Mouse (Mus musculus): ENCODE measurements at regions not wholly inside any gene's neighbourhood (a gene's known extent, or its start where the extent isn't known, plus 50 kb on each side); places are given as distances from the start of the nearest gene placed in this dataset.

DNA sequence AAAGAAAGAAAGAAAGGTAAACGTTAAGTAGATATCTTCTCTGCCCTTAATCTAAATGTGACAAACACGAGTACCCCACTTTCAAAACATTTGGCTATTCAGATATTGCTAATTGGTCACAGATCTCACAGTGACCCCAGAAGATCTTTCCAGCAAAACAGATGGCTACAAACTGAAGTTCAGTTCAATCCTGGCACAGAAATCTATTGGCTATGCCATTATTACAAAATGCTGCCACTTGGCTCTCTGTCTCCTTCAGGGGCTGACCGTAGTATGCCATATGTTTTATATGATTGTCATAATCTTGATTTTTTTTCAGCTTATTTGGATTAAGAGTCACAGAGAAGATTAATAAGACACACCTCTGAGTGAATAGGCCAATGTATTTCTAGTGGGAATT is 873.2 kb downstream of the Slc22a22 start:
- no peak for DNase-seq

DNA sequence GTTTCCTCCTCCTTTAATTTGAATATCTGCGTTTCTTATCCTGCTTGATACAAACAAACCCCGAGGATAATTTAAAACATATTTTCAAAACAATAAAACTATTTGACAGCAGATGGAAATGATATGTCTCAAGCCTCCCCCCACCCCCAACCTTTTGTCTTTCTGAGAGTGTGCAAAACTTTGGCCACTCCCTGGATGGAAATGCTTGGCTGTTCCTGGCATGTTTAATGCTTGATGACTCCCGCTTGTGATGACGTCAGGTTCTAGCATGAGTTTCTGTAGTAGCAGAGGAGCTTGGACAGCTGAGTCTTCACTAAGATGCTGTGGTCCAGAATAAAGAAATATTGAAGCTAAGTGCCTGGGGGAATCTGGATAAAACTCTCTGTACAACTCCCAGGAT is 884.8 kb downstream of the Slc22a22 start:
- DNase-seq: no peak

DNA sequence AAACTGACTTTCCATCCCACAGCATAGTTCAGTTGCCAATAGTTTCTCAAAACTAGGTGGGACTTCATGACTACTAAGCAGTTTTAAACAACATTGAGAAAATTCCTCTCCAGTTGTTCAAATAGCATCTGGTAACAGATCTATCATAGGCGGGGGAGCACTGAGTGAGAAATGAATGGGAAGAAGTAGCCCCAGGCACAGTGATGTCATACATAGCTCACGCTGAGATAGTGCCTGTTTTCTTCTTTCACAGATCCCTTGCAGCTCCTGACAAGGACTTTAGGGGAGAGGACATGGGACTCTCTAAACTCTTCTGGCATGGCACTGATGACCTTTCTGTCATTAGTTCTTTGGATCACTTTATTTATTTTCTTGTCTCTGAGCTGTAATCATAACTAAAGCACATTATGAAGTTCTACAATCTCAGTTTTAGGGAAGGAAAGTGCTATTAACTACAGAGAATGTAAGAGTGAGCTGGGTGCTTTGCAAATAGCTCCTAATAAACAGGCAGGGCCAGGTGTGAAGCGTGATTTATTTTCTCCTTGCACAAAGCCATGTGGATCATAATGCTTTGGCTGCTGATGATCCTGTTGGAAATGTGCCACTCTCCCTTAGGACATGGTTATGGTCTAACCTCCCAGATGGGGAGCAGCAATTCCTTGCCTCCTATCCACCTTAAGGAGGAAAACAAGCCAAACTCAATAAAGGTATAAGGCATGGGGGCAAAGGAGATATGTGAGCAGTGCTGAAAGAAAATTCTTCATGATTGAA is 896.5 kb downstream of the Slc22a22 start:
- no peak for DNase-seq

DNA sequence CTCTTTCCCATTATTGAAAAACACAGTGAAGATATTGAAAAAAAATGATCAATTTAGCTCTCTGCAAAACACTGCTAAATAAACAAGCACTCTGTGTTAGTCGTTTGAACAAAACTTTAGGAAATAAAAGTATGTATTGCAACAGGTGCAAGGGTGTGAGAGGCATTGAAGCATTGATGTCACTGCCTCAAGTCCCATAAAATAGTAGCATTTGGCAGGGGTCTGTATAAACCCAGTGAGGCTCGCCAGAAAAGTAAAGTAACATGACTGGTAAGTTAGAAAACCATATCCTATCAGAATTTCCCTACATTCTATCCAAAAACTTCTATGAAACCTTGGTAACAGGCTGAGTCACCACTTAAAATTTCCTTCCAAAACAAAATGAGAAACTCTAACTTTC is 914.2 kb downstream of the Slc22a22 start:
- DNase-seq: no peak

DNA sequence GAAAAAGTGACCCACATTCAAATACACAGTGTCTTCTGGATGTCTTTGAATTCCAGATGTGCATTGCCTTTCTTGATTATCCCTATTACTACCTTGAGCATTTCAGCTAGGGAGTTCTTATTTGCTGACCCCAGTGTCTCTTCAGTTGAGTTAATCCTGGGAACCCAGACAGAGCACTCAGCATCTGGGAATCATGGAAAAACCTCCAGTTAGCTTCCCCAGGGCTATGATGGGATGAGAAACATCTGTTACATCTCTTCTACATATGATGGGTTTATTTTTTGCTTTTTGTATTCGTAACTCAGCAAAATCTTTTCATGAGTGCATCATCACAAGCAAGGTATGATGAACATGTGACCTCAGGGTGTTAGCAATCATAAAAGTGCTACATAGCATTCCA is 914.6 kb downstream of the Slc22a22 start:
- DNase-seq: no peak

DNA sequence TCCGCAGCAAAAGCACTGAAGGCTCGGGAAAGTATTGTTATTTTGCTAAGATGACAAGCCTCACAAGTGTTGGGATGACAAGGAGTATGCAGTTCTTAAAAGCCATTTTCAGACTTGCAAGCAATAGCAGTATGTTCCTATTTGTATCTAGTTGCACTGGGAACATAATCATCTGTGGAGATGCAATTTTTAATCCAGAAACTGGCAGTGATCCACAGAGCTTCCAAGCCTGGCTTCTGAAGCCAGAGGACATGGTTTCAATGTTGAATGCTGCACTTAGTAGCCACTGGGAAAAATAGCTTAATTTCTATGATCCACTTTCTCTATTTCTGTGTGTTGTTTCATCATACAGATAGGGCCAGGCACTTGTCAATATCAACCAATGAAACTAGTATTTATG is 915.3 kb downstream of the Slc22a22 start:
- DNase-seq: no peak

DNA sequence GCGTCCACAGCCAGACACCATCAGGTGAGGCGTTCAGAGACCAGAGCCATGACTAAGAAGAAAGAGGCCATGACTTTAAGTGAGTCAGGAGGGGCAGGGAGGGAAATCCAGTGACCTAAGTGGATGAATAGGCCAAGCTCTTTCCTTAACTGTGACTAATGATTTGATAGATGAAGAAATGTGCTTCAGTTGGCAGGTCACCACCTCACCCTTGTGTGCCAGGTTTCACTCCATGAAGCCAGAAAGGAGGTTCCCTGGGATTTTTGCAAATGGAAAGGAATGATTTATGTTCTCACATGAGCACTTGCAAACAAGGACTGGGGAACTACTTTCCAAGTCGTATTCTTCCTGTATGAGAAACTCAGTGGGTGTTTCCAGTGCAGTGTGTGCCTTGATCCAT is 923.0 kb downstream of the Slc22a22 start:
- DNase-seq: no peak

DNA sequence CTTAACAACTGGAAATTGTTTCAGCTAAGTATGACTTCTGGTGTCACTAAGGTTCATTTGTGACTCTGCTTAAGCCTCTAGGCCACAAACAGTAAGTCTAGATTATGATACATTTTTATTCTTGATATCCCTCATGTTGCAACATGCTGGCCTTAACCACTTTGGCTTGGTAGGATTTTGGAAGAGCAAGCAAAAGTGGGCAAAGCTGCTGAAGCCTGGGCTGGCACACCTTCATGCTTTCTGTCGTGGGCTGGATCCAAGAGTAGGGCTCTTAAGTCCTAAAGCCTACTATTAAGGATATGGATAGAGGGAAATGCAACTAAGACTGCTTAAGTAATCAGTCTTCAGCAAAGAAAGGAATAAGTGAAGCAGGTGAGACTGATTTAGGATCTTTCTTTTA is 923.6 kb downstream of the Slc22a22 start:
- DNase-seq: no peak

DNA sequence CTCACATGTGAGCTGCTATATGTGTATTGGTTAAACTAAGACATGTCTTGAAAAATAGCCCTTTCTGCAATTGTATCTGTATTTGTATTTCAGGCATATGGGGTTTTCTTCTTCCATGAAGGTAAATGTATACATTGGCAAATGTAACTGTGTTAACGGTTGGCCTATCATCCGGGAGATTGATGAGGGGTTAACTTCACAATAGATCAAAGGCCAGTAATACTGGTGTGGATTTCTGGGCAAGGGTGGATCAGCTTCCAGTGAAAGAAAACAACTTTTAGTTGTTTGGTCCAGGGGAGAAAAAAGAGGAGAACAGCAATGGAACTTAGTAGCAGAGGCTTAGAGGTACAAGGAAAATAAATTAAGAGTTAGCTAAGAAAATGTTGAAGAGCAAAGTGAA is 945.9 kb downstream of the Slc22a22 start:
- no peak for DNase-seq

DNA sequence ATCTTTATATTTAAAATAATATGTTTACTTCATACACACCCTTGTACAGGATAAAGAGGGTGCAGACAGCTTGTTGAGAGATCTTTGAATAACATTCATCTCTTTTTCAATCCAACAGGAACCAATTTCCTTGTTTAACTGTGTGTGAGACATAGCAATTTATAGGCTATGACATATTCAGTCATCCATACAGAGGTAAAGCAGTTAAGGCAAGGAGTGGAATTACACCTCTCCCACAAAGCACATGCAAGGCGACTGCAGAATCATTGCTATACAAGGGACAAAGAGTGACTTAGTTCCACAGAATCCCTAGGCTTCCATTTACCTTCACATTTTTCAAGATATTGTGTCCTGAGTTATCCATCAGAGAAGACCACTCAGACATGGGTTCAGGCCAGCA is 959.0 kb downstream of the Slc22a22 start:
- no peak for DNase-seq

DNA sequence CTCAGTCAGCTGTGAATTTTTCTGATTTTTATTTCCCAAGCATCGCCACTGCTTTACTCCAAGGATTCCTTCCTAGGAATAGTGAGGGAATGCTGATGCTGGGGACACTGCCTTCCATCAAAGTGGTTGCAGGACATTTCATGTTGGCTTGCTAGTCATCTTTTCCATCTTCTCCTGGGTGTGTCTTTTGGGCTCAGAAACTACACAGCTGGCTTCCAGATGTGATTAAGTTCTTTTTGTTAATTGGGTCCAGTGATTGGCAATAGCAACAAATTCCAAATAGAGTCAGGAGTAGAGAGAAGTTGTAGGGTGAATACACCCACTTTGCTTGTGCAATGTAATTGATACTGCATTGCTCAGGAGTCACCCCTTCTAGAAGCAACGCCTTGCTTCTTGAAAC is 961.3 kb downstream of the Slc22a22 start:
- no peak for DNase-seq

DNA sequence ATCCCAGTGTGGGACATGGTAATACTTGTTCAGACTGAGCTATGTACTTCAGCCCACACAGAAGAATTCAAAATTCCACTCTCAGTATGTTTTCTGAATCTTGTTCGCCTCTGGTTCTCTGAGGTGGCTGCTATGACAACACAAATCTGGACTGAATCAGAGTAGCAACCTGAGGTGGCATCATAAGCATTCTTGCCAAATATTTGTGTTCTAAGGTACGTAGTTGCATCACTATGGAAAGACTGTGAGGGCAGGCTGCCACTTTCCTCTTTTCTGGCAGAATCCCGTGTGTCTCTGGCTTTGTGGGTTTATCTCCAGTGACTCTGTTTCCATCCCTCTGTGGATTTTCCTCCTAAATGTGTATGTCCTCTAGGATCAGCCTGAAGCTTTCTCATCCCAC is 978.7 kb downstream of the Slc22a22 start:
- DNase-seq: no peak

DNA sequence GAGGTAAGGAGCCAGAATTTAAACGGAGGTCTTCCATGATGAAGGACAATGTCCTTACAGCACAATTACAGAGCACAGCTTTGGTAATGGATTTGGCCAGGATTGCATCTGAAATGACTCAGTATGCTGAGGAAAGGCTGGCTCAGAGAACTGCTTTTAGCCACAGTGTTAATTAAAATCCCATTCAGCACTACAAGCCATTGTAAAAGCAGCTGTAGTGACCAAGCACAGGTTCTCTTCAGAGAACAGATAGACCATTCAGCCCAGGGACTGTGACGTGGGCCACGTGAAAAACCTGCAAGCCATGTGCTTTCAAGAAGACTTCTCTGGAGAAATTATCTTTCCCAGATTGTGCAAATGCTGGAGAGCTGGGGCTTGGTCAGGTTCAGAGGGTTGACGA is 979.7 kb downstream of the Slc22a22 start:
- DNase-seq: no peak

DNA sequence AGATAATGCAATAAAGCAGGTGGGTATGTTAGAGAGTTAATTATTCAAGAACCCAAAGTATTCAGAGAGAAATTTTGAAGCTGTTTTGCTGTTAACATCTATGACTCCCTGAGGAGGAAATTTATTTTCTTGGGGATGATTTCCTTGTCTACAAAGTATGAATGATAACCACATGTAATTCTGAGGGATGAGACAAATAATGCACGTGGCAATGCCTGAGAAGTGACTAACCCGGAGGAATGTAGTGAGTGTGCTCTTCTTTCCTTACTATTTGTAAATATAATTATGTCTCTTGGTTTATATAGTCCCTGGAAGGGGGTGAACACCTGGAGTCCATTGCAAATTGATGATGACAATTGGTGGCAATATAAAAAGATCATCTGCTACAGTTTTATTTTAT is 981.1 kb downstream of the Slc22a22 start:
- DNase-seq: no peak

DNA sequence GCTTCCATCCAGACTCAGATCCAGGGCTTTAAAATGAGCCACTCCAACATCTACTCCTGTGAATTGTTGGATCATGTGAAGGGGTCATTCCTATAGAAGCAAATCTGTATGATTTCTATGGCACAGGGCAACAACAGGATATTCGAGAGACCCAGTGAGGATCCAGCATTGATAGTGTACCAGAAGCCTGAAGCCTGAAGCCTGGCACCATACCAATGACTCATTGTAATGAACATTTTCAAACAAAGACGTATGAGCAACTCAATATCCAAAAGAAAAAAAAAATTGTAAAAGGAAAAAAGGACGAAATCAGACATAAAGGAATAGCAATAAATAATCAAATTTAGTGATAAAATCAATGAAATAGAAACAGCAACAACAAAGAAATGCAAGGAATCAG is 991.5 kb downstream of the Slc22a22 start:
- no peak for DNase-seq

DNA sequence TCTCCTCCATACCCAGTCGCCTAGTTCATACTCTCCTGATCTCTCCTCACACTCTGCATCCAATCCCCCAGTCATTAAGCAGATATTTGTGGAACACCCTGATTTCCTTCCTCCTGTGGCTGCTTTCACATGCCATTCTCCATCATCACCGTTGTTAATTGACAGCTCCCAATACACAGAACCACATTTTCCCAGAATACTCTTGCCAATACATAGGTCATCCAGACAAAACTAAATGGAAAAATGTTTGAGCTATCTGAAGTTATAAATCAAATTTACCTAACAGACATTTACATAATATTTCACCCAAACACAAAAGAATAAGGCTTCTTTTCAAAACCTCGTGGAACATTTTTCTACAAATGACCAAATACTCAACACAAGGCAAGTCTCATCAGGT is 992.7 kb downstream of the Slc22a22 start:
- no peak for DNase-seq

DNA sequence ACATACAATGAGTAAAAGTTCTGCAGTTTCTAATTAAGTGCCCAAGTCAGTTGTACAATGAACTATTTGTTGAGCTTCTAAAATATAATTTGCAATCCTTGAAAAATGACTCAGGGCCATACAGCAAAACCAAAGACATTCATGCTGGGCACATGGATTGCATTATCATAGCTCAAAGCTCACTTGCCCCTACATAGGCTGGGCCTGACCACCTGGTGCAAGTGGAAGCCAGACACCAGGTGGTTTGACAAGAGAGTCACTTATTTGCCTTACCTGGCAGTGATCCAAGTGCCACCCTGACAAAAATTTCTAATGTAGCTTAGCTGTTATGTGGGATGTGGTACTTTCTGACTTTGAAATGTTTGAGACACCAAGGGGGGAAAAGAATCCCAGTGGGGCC is 997.7 kb downstream of the Slc22a22 start:
- no peak for DNase-seq

DNA sequence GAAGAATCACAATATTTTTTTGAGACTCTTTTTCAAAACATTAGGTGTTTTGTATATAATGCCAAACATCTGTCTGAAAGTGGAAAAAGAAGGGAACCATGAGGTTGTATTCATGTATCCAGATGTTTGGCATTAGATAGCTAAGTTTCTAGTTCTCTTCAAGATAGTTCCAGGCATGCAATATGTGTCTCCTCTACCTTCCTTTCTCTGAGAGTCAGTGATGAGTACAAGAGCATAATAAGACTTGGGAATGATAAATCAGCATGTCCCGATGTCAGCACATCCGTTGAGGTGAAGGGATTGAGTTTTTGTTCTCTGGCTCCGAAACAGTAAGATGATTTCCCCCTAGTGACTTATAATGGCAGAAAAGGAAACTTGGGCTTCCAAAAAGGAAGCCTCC is 998.4 kb downstream of the Slc22a22 start:
- no peak for DNase-seq

DNA sequence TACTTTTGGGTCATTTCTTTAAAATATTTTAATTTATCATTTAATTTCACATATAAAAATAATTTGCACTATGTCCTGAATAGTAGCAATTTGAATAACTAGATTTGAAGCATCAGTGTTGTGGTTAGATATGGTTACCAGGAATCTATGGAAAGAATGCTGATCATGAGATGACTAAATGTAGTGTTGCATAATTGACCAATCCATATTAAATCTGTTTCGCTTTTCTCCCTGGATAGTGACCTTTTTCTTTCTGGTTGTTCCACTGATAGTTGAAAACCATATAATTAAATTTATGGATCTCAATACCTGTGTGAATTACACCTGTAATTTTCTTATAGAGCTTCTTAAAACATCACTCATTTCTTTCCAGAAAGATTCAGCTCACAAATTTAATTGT is 1003.7 kb downstream of the Slc22a22 start:
- DNase-seq: no peak

DNA sequence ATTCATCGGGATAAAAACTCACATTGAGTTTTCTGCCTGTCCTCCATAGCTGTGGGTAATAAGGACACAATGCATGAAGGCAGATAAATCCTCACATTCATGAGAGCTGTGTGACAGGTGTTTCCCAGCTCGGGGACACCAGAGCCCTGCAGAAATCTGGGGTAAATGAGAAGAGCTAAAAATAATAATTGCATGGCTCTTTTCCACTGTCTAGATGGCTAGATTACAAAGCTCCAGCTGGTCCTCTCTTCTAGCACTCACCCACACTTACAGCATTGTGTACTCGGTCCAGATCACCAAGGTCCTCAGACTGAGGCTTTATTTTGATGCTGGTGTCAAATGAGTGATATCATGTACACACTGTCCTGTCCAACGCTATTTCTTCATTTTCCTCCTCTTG is 1025.5 kb downstream of the Slc22a22 start:
- DNase-seq: no peak

DNA sequence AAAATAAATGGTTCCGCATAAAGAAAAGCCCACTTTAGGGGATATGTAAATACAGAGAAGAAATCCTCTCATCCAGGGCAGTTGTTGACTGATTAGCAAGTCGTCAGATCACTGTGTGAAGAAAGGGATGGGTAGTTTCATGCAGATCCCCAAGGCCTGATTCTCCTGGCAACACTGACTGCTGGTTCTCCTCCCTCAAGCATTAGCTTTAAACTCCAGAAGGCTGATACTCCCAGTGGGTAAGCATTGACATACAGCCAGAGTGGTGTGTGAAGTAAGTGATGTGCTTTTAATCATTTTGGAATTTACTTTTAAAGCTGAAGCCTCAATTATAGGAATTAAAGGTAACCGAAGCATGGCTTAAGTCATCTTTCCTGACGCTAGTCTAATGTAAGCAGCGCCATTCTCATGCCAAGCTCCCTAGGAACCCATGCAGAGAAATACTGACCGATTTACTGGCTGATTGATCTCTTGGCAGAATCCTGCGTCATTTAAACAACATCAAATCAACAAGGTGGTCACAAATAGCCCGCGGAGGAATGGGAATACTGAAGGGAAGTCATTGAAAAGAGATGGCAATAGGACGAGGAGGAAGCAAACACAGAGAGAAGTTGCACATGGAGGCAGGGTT is 1029.3 kb downstream of the Slc22a22 start:
- no peak for DNase-seq

DNA sequence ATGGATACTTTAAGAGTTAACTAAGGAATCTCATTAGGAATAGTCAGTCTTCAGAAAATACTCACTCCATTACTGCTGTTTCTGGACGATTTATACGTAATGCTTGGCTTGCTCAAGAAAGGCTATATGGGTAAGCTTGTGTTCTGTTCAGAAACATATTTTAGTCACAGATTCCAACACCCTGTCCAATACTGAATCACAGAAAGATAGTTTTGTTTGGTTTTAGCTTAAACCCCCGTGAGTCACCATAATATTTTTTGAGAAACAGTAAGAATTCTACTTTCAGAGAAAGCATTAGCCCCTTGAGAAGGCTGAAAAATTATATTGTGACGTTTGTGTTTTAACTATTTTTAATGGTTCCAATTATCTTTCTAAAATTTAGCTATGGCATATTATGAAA is 1037.3 kb downstream of the Slc22a22 start:
- DNase-seq: no peak

DNA sequence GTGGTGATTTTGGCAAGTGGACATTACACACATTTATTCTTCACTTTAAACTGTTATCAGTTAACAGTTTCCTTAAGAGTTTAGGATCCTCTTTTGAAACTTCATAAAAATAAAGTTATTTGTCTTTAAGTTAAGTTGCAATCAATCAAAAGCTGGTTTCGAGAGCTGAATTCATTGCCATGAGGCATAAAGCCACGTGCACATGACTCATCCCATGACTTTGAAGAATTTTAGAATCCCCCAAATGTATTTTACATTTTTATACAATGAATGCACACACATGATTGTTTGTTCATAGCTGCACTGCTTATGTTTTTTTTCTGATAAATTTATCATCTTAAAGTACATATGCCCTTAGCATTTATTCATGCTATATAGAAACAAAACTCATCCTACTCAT is 1039.1 kb downstream of the Slc22a22 start:
- no peak for DNase-seq

DNA sequence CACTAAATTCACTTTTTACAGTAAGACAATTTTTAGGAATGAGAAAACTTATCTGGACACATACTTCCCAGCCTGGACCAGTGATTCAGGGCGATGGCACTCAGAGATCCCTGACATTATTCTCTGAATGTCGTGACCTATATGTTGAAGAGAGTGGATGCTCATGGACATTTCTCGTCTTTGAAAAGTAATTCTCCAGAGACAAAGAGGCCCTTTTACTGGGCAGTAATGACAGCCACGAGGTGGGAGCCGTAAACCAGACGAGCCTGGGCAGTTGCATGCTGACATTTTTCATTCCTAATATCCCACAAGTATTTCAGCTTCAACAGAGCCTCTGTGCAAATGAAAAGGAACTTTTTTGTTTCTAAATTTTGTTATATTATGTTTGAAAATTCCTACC is 1041.3 kb downstream of the Slc22a22 start:
- DNase-seq: no peak

DNA sequence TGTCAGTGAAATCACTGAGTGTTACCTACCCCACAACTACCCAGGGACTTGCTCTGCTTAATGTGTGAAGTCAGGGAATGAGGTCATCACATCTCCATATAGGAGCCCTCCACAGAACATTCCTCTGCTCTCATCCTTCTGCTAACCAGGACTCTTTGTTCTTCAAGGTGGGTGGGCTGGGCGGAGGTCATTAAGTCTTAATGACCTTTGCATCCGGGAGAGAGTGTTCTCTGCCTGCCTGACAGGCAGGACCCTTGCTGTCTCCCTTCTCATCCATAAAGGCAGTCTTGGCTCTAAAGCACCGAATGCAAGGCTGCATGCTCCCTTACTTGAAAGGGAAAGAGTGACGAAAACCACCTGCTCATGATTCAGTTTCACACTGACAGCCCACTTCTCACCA is 1051.4 kb downstream of the Slc22a22 start:
- DNase-seq: no peak
